Mouse (Mus musculus): ENCODE results near the gene Cacna1g. TPM values are rescaled to one million over a fixed set of nuclear protein-coding genes. Genes with fewer than 3 reads are reported as not detected.

Gene Cacna1g
- total and polyA plus RNA-seq, 3 experiments: 1.7 to 3.7 (median 2.4) TPM

DNA sequence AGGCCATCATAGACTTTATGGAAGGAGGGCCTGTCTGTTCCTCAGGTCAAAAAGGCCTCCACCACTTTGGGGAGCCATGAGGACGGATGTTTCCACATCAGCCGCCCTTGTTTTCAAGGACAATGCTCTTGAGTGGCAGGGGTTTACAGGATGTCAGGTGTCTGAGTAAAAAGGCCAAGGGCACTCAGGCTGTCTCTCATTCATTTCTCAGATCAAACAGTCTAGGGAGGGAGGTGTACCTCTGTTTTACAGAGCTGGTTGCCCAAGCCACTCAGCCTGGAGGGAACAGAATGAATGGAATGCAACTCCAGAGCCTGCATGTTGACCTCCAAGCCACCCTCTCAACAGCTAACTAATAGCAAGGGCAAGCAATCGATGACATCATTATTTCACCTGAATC, 21.4 kb upstream of the Cacna1g start:
- dilution Hi-C loops (cut with MboI; ENCODE audit: extremely low pct_ligation_motif_present, extremely low pct_unique_long_range_greater_than_20kb, low sequenced_read_pairs): no loop called here
- DNase-seq (ENCODE audit: extremely low read depth): no peak
- in situ Hi-C loops (cut with MboI; ENCODE audit: low pct_ligation_motif_present, low pct_unique_long_range_greater_than_20kb, low sequenced_read_pairs): no loop called here
- Histone ChIP-seq H3K27ac (ENCODE audit: insufficient read depth, low read depth) (no peak overlapping the region), H3K79me2 (replicated peaks; ENCODE audit: control insufficient read depth, extremely low read depth, insufficient read depth, poor library complexity, severe bottlenecking) (no peaks in the 10 kb centered on the region), H3K27me3 (replicated peaks) (peaks cover 80% of the 10 kb centered on the region), H3K4me2 (ENCODE audit: insufficient read depth, low read depth, poor library complexity, severe bottlenecking) (no peak overlapping the region), H3K4me1 (ENCODE audit: control insufficient read depth in 1 of 2, insufficient read depth in 2 of 2) (peaks cover 18 to 36% of the 10 kb centered on the region in 2 experiments), H3K9me3 (replicated peaks; ENCODE audit: low read length) (no peaks in the 10 kb centered on the region), H3K36me3 (replicated peaks in 1 of 2; ENCODE audit: control insufficient read depth in 1 of 2, insufficient read depth in 1 of 2, low read length in 1 of 2) (no peaks in the 10 kb centered on the region), H3K4me3 (replicated peaks in 1 of 3; ENCODE audit: low read depth in 2 of 3, low read length in 2 of 3, poor library complexity in 1 of 3) (no peak overlapping the region), H3K9ac (ENCODE audit: insufficient read depth, low read depth) (no peak overlapping the region)
- TF ChIP-seq IRF4 (IDR thresholded peaks at IDR 0.05; ENCODE audit: low read depth, low read length): no peak
- no peak for TF ChIP-seq ZNF384 (IDR thresholded peaks at IDR 0.05; ENCODE audit: low read depth, low read length)
- no peak for TF ChIP-seq NELFE (IDR thresholded peaks at IDR 0.05; ENCODE audit: low read depth, low read length)

DNA sequence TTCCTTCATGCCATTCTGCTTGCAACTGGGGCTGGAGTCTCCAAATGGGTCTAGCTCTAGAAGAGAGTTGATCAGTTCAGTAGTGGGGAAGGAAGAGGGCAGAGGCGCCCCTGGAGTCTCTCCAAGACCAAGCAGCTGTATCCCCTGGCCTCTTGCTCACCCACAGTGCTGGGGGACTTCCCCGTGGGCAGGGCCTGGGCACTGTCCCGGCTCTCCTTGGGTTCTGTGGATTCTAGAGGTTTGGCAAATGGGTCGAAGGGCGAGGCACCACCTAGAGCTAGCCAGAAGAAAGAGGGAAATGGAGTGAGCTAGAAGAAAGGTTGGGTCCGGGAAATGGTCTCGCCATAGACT, 17.7 kb upstream of the Cacna1g start:
- dilution Hi-C loops (cut with MboI; ENCODE audit: extremely low pct_ligation_motif_present, extremely low pct_unique_long_range_greater_than_20kb, low sequenced_read_pairs): no loop called here
- H3K9ac ChIP-seq (ENCODE audit: insufficient read depth, low read depth): no peak overlapping the region
- H3K4me1 ChIP-seq (ENCODE audit: control insufficient read depth in 1 of 2, insufficient read depth in 2 of 2): peaks cover 10 to 21% of the 10 kb centered on the region in 2 experiments
- H3K27me3 ChIP-seq (replicated peaks): peaks cover 90% of the 10 kb centered on the region
- H3K36me3 ChIP-seq (replicated peaks in 1 of 2; ENCODE audit: control insufficient read depth in 1 of 2, insufficient read depth in 1 of 2, low read length in 1 of 2): no peaks in the 10 kb centered on the region
- in situ Hi-C loops (cut with MboI; ENCODE audit: low pct_ligation_motif_present, low pct_unique_long_range_greater_than_20kb, low sequenced_read_pairs): no loop called here
- H3K27ac ChIP-seq (ENCODE audit: insufficient read depth, low read depth): no peak overlapping the region
- H3K4me3 ChIP-seq (replicated peaks in 1 of 3; ENCODE audit: low read depth in 2 of 3, low read length in 2 of 3, poor library complexity in 1 of 3): no peak overlapping the region
- H3K79me2 ChIP-seq (replicated peaks; ENCODE audit: control insufficient read depth, extremely low read depth, insufficient read depth, poor library complexity, severe bottlenecking): no peaks in the 10 kb centered on the region
- no peaks in the 10 kb centered on the region for H3K9me3 ChIP-seq (replicated peaks; ENCODE audit: low read length)
- no peak for DNase-seq (ENCODE audit: extremely low read depth)
- no peak overlapping the region for H3K4me2 ChIP-seq (ENCODE audit: insufficient read depth, low read depth, poor library complexity, severe bottlenecking)
- TF ChIP-seq MYC (IDR thresholded peaks at IDR 0.05; ENCODE audit: low read depth, low read length) (no peak), RCOR1 (conservative IDR thresholded peaks at IDR 0.05; ENCODE audit: low read depth, low read length) (no peak), MAZ (IDR thresholded peaks at IDR 0.05; ENCODE audit: low read depth, low read length) (no peak), ZC3H11A (IDR thresholded peaks at IDR 0.05; ENCODE audit: low read depth, low read length) (no peak), SIN3A (IDR thresholded peaks at IDR 0.05; ENCODE audit: low read length) (no peak), MAFK (IDR thresholded peaks at IDR 0.05; ENCODE audit: insufficient replicate concordance, low read length) (no peak), JUND (conservative IDR thresholded peaks at IDR 0.05; ENCODE audit: low read depth, low read length) (no peak), ETS1 (conservative IDR thresholded peaks at IDR 0.05; ENCODE audit: low read depth, low read length) (no peak)

DNA sequence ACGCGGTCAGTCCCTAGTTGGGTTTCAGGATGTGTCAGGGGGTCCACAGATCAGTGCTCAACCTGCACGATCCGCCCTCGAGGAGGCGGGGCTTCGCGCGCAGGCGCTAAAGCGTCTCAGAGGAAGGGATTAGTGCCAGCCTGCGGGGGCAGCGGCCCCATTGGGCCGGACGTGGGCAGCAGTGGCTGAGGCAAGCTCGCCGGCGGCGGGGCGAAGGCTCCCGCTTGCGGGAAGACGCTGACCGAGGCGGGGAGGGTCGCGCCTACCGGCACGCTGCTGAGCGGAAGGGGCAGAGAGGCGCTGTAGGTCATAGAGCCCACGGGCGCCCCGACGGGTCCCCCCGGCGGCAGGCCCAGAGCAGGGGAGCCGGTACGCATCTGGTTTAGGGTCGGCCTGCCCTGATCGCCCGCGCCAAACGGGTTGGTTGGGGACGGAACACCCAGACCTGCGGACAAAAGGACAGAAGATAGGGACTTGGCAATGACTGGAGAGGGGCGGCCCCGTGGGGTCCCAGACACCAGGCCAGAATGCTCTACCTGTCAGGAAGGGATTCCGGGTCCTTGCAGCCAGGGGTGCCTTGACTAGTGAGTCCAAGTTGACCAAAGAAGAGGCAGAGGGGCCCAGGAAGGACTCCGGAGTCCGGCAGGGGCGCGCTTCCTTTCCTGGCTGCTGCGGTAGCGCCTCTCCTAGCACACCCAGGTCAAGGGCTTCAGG, 17.2 kb upstream of the Cacna1g start:
- no peak for TF ChIP-seq TBP (conservative IDR thresholded peaks at IDR 0.05; ENCODE audit: low read depth, low read length)
- no peak for TF ChIP-seq ZKSCAN1 (IDR thresholded peaks at IDR 0.05; ENCODE audit: borderline replicate concordance, low read depth, low read length)
- no peak for TF ChIP-seq ZNF384 (IDR thresholded peaks at IDR 0.05; ENCODE audit: low read depth, low read length)
- TF ChIP-seq SMC3 (IDR thresholded peaks at IDR 0.05; ENCODE audit: low read depth, low read length): no peak
- no peak for TF ChIP-seq NELFE (IDR thresholded peaks at IDR 0.05; ENCODE audit: low read depth, low read length)
- no peak for TF ChIP-seq MXI1 (IDR thresholded peaks at IDR 0.05; ENCODE audit: low read depth, low read length)
- TF ChIP-seq RCOR1 (conservative IDR thresholded peaks at IDR 0.05; ENCODE audit: low read depth, low read length): no peak
- no peak for TF ChIP-seq ZC3H11A (IDR thresholded peaks at IDR 0.05; ENCODE audit: low read depth, low read length)
- TF ChIP-seq EP300 (IDR thresholded peaks at IDR 0.05; ENCODE audit: low read length): no peak
- no peak for TF ChIP-seq JUND (conservative IDR thresholded peaks at IDR 0.05; ENCODE audit: low read depth, low read length)
- TF ChIP-seq POLR2A (IDR thresholded peaks at IDR 0.05; ENCODE audit: low read depth, low read length): peak; percentile 25; the same call in 1 of the 2 replicates
- TF ChIP-seq NRF1 (IDR thresholded peaks at IDR 0.05; ENCODE audit: low read depth, low read length): peak; percentile 81
- no peak for TF ChIP-seq CTCF (conservative IDR thresholded peaks at IDR 0.05 in 1 of 2, IDR thresholded peaks at IDR 0.05 in 1 of 2; ENCODE audit: low read depth in 2 of 2, low read length in 2 of 2)
- no peak for TF ChIP-seq MEF2A (IDR thresholded peaks at IDR 0.05; ENCODE audit: borderline replicate concordance, low read depth, low read length)
- Histone ChIP-seq H3K27me3 (replicated peaks) (peaks cover 94% of the 10 kb centered on the region), H3K4me2 (ENCODE audit: insufficient read depth, low read depth, poor library complexity, severe bottlenecking) (peak overlapping the region; percentile 54), H3K79me2 (replicated peaks; ENCODE audit: control insufficient read depth, extremely low read depth, insufficient read depth, poor library complexity, severe bottlenecking) (no peaks in the 10 kb centered on the region), H3K4me1 (ENCODE audit: control insufficient read depth in 1 of 2, insufficient read depth in 2 of 2) (peaks cover 9 to 18% of the 10 kb centered on the region in 2 experiments), H3K9ac (ENCODE audit: insufficient read depth, low read depth) (no peak overlapping the region; the same call in 1 of the 2 replicates), H3K4me3 (replicated peaks in 1 of 3; ENCODE audit: low read depth in 2 of 3, low read length in 2 of 3, poor library complexity in 1 of 3) (peak overlapping the region in 1 of 3 experiments; percentile 18), H3K36me3 (replicated peaks in 1 of 2; ENCODE audit: control insufficient read depth in 1 of 2, insufficient read depth in 1 of 2, low read length in 1 of 2) (no peaks in the 10 kb centered on the region), H3K9me3 (replicated peaks; ENCODE audit: low read length) (no peaks in the 10 kb centered on the region), H3K27ac (ENCODE audit: insufficient read depth, low read depth) (no peak overlapping the region)
- dilution Hi-C loops (cut with MboI; ENCODE audit: extremely low pct_ligation_motif_present, extremely low pct_unique_long_range_greater_than_20kb, low sequenced_read_pairs) (no loop called here), in situ Hi-C loops (cut with MboI; ENCODE audit: low pct_ligation_motif_present, low pct_unique_long_range_greater_than_20kb, low sequenced_read_pairs) (no loop called here)
- no peak for DNase-seq (ENCODE audit: extremely low read depth)
